Mouse (Mus musculus) forebrain, embryonic 10.5 days (tissue): ENCODE results near the gene Frmd5. TPM values are rescaled to one million over a fixed set of nuclear protein-coding genes. Genes with fewer than 3 reads are reported as not detected.

Experiments
- DNase-seq: peaks from one replicate; pipeline ENCODE4 v3.0.0-alpha.2; 2017; ENCODE audit warnings: low spot score; ENCODE audit errors: extremely low spot score
- H3K27ac ChIP-seq: fragments of 300-500 bp; sonication (generic); 2 replicates; pipeline ENCODE4 v1.5.1; 2016; ENCODE audit warnings: mild to moderate bottlenecking
- H3K27me3 ChIP-seq: fragments of 300-500 bp; sonication (generic); 2 replicates; pipeline ENCODE4 v1.6.1; 2016; ENCODE audit warnings: mild to moderate bottlenecking; ENCODE audit not compliant: poor library complexity, severe bottlenecking
- H3K36me3 ChIP-seq: fragments of 300-500 bp; sonication (generic); replicated peaks from 2 replicates; pipeline ENCODE4 v1.6.1; 2016; ENCODE audit warnings: mild to moderate bottlenecking, moderate library complexity
- H3K4me1 ChIP-seq: fragments of 300-500 bp; sonication (generic); 2 replicates; pipeline ENCODE4 v1.6.1; 2016
- H3K4me3 ChIP-seq: fragments of 300-500 bp; sonication (generic); 2 replicates; pipeline ENCODE4 v1.5.1; 2016; ENCODE audit warnings: mild to moderate bottlenecking, moderate library complexity
- H3K9me3 ChIP-seq: fragments of 300-500 bp; sonication (generic); 2 replicates; pipeline ENCODE4 v1.6.1; 2016; ENCODE audit warnings: mild to moderate bottlenecking, moderate library complexity
- WGBS: fragments of 180-500 bp; shearing (Covaris S2); methylation state at CpG from one replicate; pipeline ENCODE4 v1.1.7; 2016; 5-methylcytosine and 5-hydroxymethylcytosine counted together
- polyA plus RNA-seq: library from polyadenylated mRNA; unstranded; fragments of >200 nt; fragmentation: Nextera tagmentation; extraction: Ambion mirVana; gene quantifications from 2 replicates; pipeline ENCODE4 v1.2.1, GENCODE M21; 2016

Frmd5 gene
- polyA plus RNA-seq, 1 experiment from 2014 or later = 13.9 TPM

DNA sequence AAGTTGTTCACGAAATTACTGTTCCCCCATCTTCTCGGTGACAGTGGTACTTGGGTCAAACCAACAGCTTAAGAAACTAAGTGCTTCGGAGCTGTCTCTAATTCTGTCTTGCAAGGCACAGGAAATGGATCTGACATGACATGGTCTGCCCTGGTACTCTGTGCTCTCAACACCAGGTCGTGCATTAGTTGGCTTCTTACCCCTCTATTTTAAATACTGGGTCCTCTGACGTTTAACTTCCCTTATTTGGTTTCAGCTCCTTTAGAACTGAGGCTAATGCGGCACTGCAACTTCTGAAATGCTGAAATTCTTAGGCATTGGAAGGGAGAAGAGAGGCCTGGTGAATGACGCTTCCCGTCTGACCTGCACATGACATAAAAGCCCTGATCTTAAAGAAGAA lies 48.6 kb downstream of the Frmd5 start:
- no peak for DNase-seq
- Histone ChIP-seq H3K4me3 (no peak overlapping the region), H3K27me3 (no peaks in the 10 kb centered on the region), H3K9me3 (no peaks in the 10 kb centered on the region), H3K4me1 (peaks cover 18% of the 10 kb centered on the region), H3K27ac (no peak overlapping the region), H3K36me3 (no peaks in the 10 kb centered on the region)
- WGBS = 92% methylated on average over 8 of the region's 8 CpGs

DNA sequence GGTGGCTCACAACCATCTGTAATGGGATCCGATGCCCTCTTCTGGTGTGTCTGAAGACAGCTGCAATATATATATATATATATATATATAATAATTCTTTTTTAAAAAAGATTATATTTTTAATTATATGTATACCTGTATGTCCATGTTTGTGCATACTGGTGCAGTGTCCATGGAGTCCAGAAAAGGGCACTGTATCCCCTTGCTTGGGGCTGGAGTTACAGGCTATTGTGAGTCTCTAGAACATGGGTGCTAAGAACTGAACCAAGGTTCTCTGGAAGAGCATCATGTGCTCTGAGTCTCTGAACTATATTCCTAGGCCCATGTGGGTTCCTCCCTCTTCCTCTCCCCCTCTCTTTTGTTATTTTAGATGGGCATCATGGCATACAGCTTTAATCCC lies 50.6 kb downstream of the Frmd5 start:
- DNase-seq = no peak
- Histone ChIP-seq H3K9me3 (no peaks in the 10 kb centered on the region), H3K4me3 (no peak overlapping the region), H3K27ac (no peak overlapping the region), H3K36me3 (no peaks in the 10 kb centered on the region), H3K27me3 (no peaks in the 10 kb centered on the region), H3K4me1 (peaks cover 18% of the 10 kb centered on the region)
- 94% methylated on average over 1 of the region's 1 CpGs for WGBS

DNA sequence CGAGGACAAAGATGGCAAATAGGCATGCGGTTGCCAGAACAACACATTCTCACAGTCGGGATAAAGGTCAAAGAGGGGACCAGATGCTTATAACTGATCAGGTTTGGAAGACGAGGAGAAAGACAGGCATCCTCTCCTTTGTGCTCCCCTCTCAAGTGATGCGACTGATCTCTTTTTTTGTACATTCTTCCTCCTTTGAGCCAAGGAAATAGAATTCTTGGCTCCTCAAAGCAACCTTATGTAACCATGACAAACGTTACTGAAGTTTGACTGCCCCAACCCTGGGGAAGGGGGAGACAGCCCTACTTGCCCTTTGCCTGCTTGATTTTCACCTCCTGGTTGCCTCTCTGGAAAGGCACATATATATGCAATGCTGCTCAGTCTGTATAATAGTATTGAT lies 51.8 kb downstream of the Frmd5 start:
- no peaks in the 10 kb centered on the region for H3K27me3 ChIP-seq
- H3K36me3 ChIP-seq = no peaks in the 10 kb centered on the region
- no peak overlapping the region for H3K27ac ChIP-seq
- no peak overlapping the region for H3K4me3 ChIP-seq
- WGBS = 36% methylated on average over 6 of the region's 6 CpGs
- no peak for DNase-seq
- H3K4me1 ChIP-seq = peaks cover 14% of the 10 kb centered on the region
- H3K9me3 ChIP-seq = no peaks in the 10 kb centered on the region

DNA sequence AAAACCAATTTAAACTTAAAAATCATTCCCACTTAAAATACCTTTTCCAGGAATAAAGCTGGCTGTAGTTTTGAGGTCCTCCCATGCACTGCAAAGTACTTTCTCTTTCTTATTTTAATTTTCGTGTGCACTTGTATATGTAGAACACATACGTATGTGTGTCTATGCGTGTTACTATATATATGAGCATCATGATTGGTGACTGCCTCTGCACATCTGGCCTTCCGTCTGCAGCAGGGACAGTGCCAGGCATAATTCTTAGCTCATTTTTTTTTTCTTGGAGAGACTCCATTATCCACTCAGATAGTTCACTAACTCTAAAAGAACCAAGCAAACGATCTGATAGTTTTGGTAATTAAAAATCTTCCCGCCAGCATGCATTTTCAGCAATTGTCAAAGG lies 56.8 kb downstream of the Frmd5 start:
- Histone ChIP-seq H3K4me1 (peaks cover 14% of the 10 kb centered on the region), H3K4me3 (no peak overlapping the region), H3K36me3 (peaks cover 3% of the 10 kb centered on the region; the same call in 1 of the 2 replicates), H3K9me3 (no peaks in the 10 kb centered on the region), H3K27me3 (no peaks in the 10 kb centered on the region), H3K27ac (no peak overlapping the region)
- WGBS = 93% methylated on average over 6 of the region's 6 CpGs
- no peak for DNase-seq

DNA sequence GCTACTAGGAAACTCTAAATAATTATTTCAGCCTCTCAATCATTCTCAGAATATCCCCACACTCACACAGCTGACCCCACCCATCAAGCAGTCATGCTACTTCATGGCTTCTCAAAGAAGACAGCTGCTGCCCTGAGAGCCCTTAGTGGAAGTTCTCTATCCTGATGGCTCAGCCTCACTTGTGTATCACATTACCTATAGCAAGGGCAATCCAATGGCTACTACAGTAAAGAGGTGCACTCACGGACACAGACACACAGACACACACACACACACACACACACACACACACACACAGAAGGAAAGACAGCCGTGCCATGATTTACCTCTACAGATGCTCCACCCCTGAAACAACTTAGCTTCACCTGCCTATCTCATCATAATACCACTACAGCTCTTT lies 65.7 kb downstream of the Frmd5 start:
- Histone ChIP-seq H3K27me3 (no peaks in the 10 kb centered on the region), H3K27ac (no peak overlapping the region), H3K9me3 (no peaks in the 10 kb centered on the region), H3K4me1 (no peaks in the 10 kb centered on the region), H3K4me3 (no peak overlapping the region), H3K36me3 (peaks cover 6% of the 10 kb centered on the region; the same call in 1 of the 2 replicates)
- 91% methylated on average over 2 of the region's 2 CpGs for WGBS
- DNase-seq = no peak

DNA sequence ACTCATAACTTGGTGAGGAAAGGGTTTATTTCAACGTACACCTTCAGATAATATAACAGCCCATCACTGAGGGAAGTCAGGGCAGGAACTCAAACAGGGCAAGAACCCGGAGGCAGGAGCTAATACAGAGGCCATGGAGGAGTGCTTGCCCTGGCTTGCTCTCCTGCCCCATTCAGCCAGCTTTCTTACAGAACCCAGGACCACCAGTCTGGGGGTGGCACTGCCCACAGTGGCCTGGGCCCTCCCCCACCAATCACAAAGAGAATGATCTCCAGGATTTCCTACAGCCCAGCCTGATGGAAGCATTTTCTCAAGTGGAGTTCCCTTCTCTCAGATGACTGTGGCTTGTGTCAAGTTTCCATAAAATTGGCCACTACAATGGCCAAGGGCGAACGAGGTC lies 67.5 kb downstream of the Frmd5 start:
- Histone ChIP-seq H3K27me3 (no peaks in the 10 kb centered on the region), H3K36me3 (peaks cover 6% of the 10 kb centered on the region; the same call in 1 of the 2 replicates), H3K4me1 (no peaks in the 10 kb centered on the region), H3K4me3 (no peak overlapping the region), H3K9me3 (no peaks in the 10 kb centered on the region), H3K27ac (no peak overlapping the region)
- WGBS = 85% methylated on average over 4 of the region's 4 CpGs
- no peak for DNase-seq

DNA sequence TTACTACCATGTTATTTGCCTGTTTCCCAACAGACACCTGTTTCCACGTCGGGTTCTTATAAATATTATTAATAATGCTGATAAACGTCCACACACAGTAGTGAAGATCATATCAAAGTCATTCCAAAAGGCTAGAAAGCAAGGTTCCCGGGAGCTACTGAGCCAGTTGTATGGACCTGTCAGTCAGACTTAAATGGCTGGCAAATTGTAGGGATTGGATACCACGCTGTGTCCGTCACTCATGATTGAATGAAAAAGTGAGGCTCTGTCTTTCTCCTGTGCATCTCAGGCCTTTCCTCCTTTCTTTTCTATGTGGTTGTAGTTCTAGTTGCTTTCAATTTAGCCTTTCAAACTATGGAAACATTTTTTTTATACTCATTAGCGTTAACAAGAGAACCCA lies 73.5 kb downstream of the Frmd5 start:
- no peaks in the 10 kb centered on the region; the same call in 1 of the 2 replicates for H3K36me3 ChIP-seq
- no peak for DNase-seq
- no peak overlapping the region for H3K27ac ChIP-seq
- H3K4me1 ChIP-seq = peaks cover 5% of the 10 kb centered on the region; the same call in 1 of the 2 replicates
- no peaks in the 10 kb centered on the region for H3K27me3 ChIP-seq
- no peaks in the 10 kb centered on the region for H3K9me3 ChIP-seq
- 70% methylated on average over 7 of the region's 7 CpGs for WGBS
- H3K4me3 ChIP-seq = no peak overlapping the region

DNA sequence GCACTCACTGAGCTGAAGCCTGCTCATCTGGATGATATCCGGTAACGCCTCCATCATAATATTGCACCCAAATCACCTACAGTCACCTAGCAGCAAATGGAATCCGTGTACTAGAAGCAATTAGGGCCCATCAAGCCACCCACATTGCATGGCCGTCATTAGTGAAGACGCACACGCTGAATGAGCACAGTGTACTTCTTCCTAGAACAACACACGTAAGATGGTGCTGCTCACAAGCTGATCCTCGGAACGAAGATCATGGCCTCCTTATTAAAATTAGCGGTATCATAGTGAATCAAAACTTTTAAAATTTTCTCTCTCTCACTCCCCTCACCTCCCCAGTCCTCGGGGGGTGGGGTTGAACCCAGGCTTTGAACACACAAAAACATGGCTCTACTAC lies 76.4 kb downstream of the Frmd5 start:
- no peak overlapping the region for H3K4me3 ChIP-seq
- no peak for DNase-seq
- 95% methylated on average over 11 of the region's 11 CpGs for WGBS
- H3K36me3 ChIP-seq = no peaks in the 10 kb centered on the region
- peaks cover 5% of the 10 kb centered on the region; the same call in 1 of the 2 replicates for H3K4me1 ChIP-seq
- no peak overlapping the region for H3K27ac ChIP-seq
- H3K9me3 ChIP-seq = no peaks in the 10 kb centered on the region
- H3K27me3 ChIP-seq = no peaks in the 10 kb centered on the region

DNA sequence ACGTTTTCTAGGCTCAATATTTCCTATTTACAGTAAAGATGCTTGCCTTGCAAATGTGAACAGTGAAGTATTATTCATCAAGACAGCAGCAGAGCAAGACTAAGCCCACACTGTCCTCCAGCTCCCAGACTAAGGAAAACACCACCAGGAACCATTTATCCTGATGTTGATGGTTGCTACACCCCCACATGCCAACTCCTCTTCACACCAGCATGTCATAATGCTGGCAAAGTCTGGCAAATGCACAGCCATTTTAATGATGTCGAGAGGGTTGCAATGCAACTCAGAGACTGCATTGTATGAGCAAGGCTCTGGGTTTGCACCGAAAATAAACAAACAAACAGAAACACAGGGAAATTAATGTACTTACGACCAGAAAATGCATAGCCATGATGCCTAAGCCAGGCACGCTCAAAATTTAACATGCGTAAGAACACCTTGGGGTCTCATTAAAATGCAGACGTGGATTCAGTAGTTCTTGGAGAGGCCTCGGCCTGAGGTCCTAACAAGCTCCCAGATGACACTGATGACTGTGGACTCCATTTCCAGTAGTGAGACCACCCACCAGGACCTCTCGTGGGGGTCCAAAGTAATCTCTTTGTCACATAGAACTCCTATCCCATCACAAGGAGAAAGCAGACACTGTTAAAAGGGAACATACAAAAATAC lies 77.8 kb downstream of the Frmd5 start:
- Histone ChIP-seq H3K4me3 (no peak overlapping the region), H3K4me1 (peaks cover 5% of the 10 kb centered on the region; the same call in 1 of the 2 replicates), H3K9me3 (no peaks in the 10 kb centered on the region), H3K36me3 (no peaks in the 10 kb centered on the region), H3K27me3 (no peaks in the 10 kb centered on the region), H3K27ac (no peak overlapping the region)
- DNase-seq = no peak
- WGBS = 84% methylated on average over 9 of the region's 9 CpGs

DNA sequence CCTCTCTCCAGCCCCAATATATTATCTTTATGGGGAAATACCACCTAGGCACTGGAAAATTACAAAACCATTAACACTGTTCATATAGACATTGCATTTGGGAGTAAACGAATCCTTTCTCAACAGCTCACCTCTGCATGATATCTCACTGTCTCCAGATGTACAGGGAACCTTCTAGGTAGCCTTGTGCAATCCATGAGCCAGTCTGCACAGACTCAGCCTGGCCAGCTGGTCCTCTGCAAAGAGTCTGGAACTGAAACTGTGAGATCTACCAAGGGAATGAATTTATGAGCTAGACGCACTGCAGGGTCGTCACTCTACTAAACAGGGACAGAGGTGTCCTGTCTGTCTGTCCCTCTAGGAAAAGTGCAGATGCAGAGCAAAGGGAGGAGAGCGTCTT lies 82.0 kb downstream of the Frmd5 start:
- Histone ChIP-seq H3K27ac (no peak overlapping the region), H3K36me3 (no peaks in the 10 kb centered on the region), H3K4me3 (no peak overlapping the region), H3K27me3 (no peaks in the 10 kb centered on the region), H3K4me1 (no peaks in the 10 kb centered on the region), H3K9me3 (no peaks in the 10 kb centered on the region)
- no peak for DNase-seq
- 93% methylated on average over 4 of the region's 4 CpGs for WGBS

DNA sequence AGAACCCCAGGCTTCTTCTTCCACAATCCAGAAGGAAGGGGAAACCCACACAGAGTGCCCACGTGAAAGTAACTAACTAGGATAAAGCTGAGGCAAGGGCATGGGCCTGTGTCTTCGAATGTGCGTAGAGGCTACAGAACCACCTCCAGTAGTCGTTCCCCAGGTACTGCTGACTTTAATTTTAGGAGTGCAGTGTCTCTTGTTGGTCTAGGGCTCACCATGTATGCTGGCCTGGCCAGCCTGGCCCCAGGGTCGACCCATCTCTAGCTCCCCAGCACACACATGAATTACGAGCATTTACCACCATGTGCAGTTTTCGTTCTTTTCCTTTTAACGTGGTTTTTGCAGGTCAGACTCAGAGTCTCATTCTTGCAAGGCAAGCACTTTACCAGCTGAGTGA lies 83.1 kb downstream of the Frmd5 start:
- H3K9me3 ChIP-seq = no peaks in the 10 kb centered on the region
- no peak overlapping the region for H3K4me3 ChIP-seq
- no peak for DNase-seq
- no peak overlapping the region for H3K27ac ChIP-seq
- peaks cover 3% of the 10 kb centered on the region for H3K4me1 ChIP-seq
- 86% methylated on average over 8 of the region's 8 CpGs for WGBS
- no peaks in the 10 kb centered on the region for H3K36me3 ChIP-seq
- H3K27me3 ChIP-seq = no peaks in the 10 kb centered on the region

DNA sequence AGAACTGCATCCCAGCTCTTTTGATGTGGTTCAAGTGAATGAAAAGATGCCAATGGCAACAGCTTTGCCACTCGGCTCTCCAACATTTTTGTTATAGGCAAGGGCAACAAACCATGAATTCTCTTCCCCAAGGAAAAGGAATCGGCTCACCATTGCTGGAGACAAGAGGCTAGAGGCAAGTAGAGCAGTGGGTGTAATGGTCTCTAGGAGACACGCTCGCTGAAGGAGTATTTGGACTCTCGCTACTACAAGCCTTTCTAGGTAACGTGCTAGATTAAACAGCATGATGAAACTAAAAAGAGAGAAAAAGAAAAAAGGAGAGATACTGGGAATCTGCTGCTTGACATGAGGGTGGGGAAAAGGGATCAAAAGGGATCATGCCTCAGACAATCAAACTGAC lies 87.9 kb downstream of the Frmd5 start:
- Histone ChIP-seq H3K27ac (no peak overlapping the region), H3K4me1 (peaks cover 12% of the 10 kb centered on the region), H3K9me3 (no peaks in the 10 kb centered on the region; the same call in 1 of the 2 replicates), H3K36me3 (no peaks in the 10 kb centered on the region), H3K4me3 (no peak overlapping the region), H3K27me3 (no peaks in the 10 kb centered on the region)
- DNase-seq = no peak
- WGBS = 92% methylated on average over 6 of the region's 6 CpGs

DNA sequence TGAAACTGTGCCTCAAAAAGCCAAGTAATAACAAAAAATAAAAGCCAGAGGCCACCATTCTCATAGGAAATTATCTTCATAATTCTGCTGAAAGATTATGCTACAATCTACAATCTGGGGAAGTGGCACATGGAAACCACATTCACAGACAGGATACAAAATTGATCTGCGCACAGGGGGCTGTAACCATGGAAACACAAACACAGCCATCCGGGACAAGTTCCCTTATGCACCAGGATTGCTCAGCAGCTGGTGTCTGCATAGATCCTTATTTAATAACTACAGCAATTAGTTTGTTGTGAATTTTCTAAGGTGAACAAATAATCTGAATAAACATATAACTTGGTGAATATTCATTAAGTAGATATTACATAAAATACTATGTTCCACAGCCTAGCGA lies 89.8 kb downstream of the Frmd5 start:
- Histone ChIP-seq H3K4me1 (peaks cover 15% of the 10 kb centered on the region), H3K9me3 (no peaks in the 10 kb centered on the region; the same call in 1 of the 2 replicates), H3K4me3 (no peak overlapping the region), H3K27me3 (no peaks in the 10 kb centered on the region), H3K36me3 (no peaks in the 10 kb centered on the region), H3K27ac (no peak overlapping the region)
- 85% methylated on average over 3 of the region's 3 CpGs for WGBS
- no peak for DNase-seq

DNA sequence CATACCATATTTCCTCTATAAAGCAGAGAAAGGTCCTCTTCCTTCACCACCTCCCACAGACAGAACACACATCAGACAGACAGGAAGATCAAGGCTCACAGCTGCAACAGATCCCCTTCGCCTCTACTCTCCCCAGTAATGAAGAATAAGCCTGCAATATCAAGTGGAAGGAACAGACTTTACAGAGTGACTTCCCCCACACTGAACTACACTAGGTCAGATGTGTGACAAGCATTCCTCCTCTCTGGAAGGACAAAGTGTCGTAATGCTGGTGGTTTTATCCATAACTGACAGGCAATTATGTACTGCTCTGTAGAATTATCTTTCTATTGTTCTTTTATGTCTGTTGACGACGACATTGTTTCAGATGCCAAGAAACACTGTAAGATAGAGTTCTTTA lies 93.3 kb downstream of the Frmd5 start:
- Histone ChIP-seq H3K27ac (no peak overlapping the region), H3K9me3 (no peaks in the 10 kb centered on the region; the same call in 1 of the 2 replicates), H3K4me3 (no peak overlapping the region), H3K4me1 (peaks cover 16% of the 10 kb centered on the region), H3K27me3 (no peaks in the 10 kb centered on the region), H3K36me3 (no peaks in the 10 kb centered on the region)
- WGBS = 91% methylated on average over 4 of the region's 4 CpGs
- DNase-seq = no peak
